ENCODE assay signal across 6 mouse cellular contexts in the genomic region with DNA sequence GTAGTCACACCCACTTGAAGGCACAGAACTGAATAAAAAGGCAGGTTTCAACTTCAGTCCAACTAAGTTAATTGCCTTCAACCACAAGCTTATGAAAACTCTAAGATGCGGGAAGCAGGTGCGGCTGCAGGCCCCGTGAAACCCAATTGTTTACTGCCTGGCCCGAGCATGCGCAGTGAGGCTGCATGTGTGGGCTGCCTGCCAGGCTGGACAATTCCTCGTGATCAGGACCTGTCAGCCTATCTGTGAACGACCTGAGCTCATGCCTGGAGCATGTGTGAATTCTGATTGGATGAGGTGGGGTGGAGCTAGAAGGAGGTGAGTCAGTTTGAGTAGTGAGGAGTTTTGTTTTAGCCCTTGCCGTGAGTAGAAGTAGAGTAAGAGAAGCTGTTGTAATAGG.
DNase-seq lines count a peak whose midpoint lies in the region; TF ChIP-seq lines count a peak whose summit lies in the region.
"Not testable (repeated sequence)": the region's sequence is repeated elsewhere in the genome, so short reads cannot be mapped to it uniquely, and the experiment has no call there.

No protein-coding gene starts in this region.

- not testable (repeated sequence) for H3K27me3 ChIP-seq in CH12.LX (replicated peaks); kidney, adult 2 months (replicated peaks; ENCODE audit: control insufficient read depth, insufficient read depth, low read length)

- not testable (repeated sequence) for H3K4me3 ChIP-seq in CH12.LX (replicated peaks in 1 of 3; ENCODE audit: low read depth in 2 of 3, low read length in 2 of 3, poor library complexity in 1 of 3); kidney, adult 2 months (ENCODE audit: insufficient read depth, low read depth, low read length)

- TF ChIP-seq RAD21 in CH12.LX (IDR thresholded peaks at IDR 0.05; ENCODE audit: low read depth, low read length), result not testable (repeated sequence)

- H3K79me2 ChIP-seq in CH12.LX (replicated peaks; ENCODE audit: control insufficient read depth, extremely low read depth, insufficient read depth, poor library complexity, severe bottlenecking), result not testable (repeated sequence)

- 57% methylated on average over 8 of the region's 8 CpGs for WGBS in kidney, adult 2 months

- not testable (repeated sequence) for H3K36me3 ChIP-seq in CH12.LX (replicated peaks in 1 of 2; ENCODE audit: control insufficient read depth in 1 of 2, insufficient read depth in 1 of 2, low read length in 1 of 2); kidney, adult 2 months (ENCODE audit: control insufficient read depth, insufficient read depth, low read length)

- not testable (repeated sequence) for TF ChIP-seq CTCF in CH12.LX (conservative IDR thresholded peaks at IDR 0.05 in 1 of 2, IDR thresholded peaks at IDR 0.05 in 1 of 2; ENCODE audit: low read depth in 2 of 2, low read length in 2 of 2); kidney, adult 2 months (conservative IDR thresholded peaks at IDR 0.05; ENCODE audit: insufficient read depth, insufficient read length, low read depth, low read length)

- peaks cover 5 to 12% of the 10 kb centered on the region in 2 experiments; a peak in 3 of 4 replicates for H3K4me1 ChIP-seq in CH12.LX (ENCODE audit: control insufficient read depth in 1 of 2, insufficient read depth in 2 of 2)
- not testable (repeated sequence) for H3K4me1 ChIP-seq in kidney, adult 2 months (ENCODE audit: control insufficient read depth, insufficient read depth, low read length)

- DNase-seq in CH12.LX (ENCODE audit: extremely low read depth), result not testable (repeated sequence)
- DNase-seq in heart, adult 11 months, result peak; percentile 91
- peak; percentile 38 for DNase-seq in kidney, adult 11 months
- peak; percentile 22 for DNase-seq in kidney, adult 2 months
- DNase-seq in kidney, postnatal 10 days, result peak; percentile 29
- DNase-seq in lung, postnatal 36 days, result peak; percentile 10

- H3K4me2 ChIP-seq in CH12.LX (ENCODE audit: insufficient read depth, low read depth, poor library complexity, severe bottlenecking), result not testable (repeated sequence)

- H3K9me3 ChIP-seq in CH12.LX (replicated peaks; ENCODE audit: low read length), result not testable (repeated sequence)

- H3K27ac ChIP-seq in CH12.LX (ENCODE audit: insufficient read depth, low read depth); kidney, adult 2 months (ENCODE audit: insufficient read depth, low read depth, low read length): not testable (repeated sequence)

- H3K9ac ChIP-seq in CH12.LX (ENCODE audit: insufficient read depth, low read depth), result not testable (repeated sequence)

- dilution Hi-C loops in CH12.LX (cut with MboI; ENCODE audit: extremely low pct_ligation_motif_present, extremely low pct_unique_long_range_greater_than_20kb, low sequenced_read_pairs), result not testable (repeated sequence)

- in situ Hi-C loops in CH12.LX (cut with MboI; ENCODE audit: low pct_ligation_motif_present, low pct_unique_long_range_greater_than_20kb, low sequenced_read_pairs), result not testable (repeated sequence)

- TF ChIP-seq POLR2A in CH12.LX (IDR thresholded peaks at IDR 0.05; ENCODE audit: low read depth, low read length); kidney, adult 2 months (IDR thresholded peaks at IDR 0.05; ENCODE audit: low read depth, low read length): not testable (repeated sequence)

- TF ChIP-seq EP300 in CH12.LX (IDR thresholded peaks at IDR 0.05; ENCODE audit: low read length), result not testable (repeated sequence)

TF ChIP-seq in CH12.LX, 34 proteins besides CTCF, POLR2A, EP300 and RAD21:
- peak; percentile 55 for TF ChIP-seq NRF1 (IDR thresholded peaks at IDR 0.05; ENCODE audit: low read depth, low read length)
